Mouse (Mus musculus): Measurements from ENCODE around the gene Cd9. TPM values are rescaled to one million over a fixed set of nuclear protein-coding genes. Genes with fewer than 3 reads are reported as not detected.

Cd9 gene
- 68.0 and 68.5 TPM in 2 replicates for polyA plus RNA-seq (2012; rRNA removed)

GRCm38 (mm10) chr6:125494092-125494871 lies at the start of gene Cd9:
TSS of gene Cd9 (minus strand) at chr6:125494791.
- TF ChIP-seq POLR2A (IDR thresholded peaks at IDR 0.05; ENCODE audit: low read depth, low read length) (peak; percentile 19; the same call in 1 of the 2 replicates), CTCF (IDR thresholded peaks at IDR 0.05; ENCODE audit: extremely low read depth, insufficient read depth, insufficient read length, insufficient replicate concordance) (no peak)
- WGBS: 2% methylated on average over 60 of the region's 61 CpGs
- peak in 1 of 2 experiments; percentile 55 for DNase-seq (ENCODE audit: low read depth in 1 of 2, low spot score in 2 of 2)
- Histone ChIP-seq H3K36me3 (ENCODE audit: control insufficient read depth, insufficient read depth, low read length) (no peaks in the 10 kb centered on the region), H3K27ac (ENCODE audit: insufficient read depth, low read length) (peak within 1 kb of the TSS; percentile 56; the same call in 1 of the 2 replicates), H3K27me3 (ENCODE audit: control insufficient read depth, insufficient read depth, low read length) (peaks cover 3% of the 10 kb centered on the region), H3K4me3 (ENCODE audit: extremely low read depth, insufficient read depth, insufficient read length) (peak within 1 kb of the TSS; percentile 77), H3K4me1 (ENCODE audit: control insufficient read depth, insufficient read depth, insufficient read length) (peaks cover 14% of the 10 kb centered on the region)

GRCm38 (mm10) chr6:125541296-125541695 lies 46.7 kb upstream of the Cd9 start:
- H3K27me3 ChIP-seq (ENCODE audit: control insufficient read depth, insufficient read depth, low read length): no peaks in the 10 kb centered on the region
- DNase-seq (ENCODE audit: low read depth in 1 of 2, low spot score in 2 of 2): no peak
- no peak overlapping the region for H3K4me3 ChIP-seq (ENCODE audit: extremely low read depth, insufficient read depth, insufficient read length)
- no peak overlapping the region for H3K27ac ChIP-seq (ENCODE audit: insufficient read depth, low read length)
- H3K36me3 ChIP-seq (ENCODE audit: control insufficient read depth, insufficient read depth, low read length): no peaks in the 10 kb centered on the region
- TF ChIP-seq CTCF (IDR thresholded peaks at IDR 0.05; ENCODE audit: extremely low read depth, insufficient read depth, insufficient read length, insufficient replicate concordance): no peak
- peaks cover 5% of the 10 kb centered on the region; the same call in 1 of the 2 replicates for H3K4me1 ChIP-seq (ENCODE audit: control insufficient read depth, insufficient read depth, insufficient read length)
- WGBS: 78% methylated on average over 6 of the region's 6 CpGs

- no peaks in the 10 kb centered on the region for H3K27me3 ChIP-seq (ENCODE audit: control insufficient read depth, insufficient read depth, low read length)
- no peaks in the 10 kb centered on the region for H3K36me3 ChIP-seq (ENCODE audit: control insufficient read depth, insufficient read depth, low read length)
- H3K4me3 ChIP-seq (ENCODE audit: extremely low read depth, insufficient read depth, insufficient read length): no peak overlapping the region
- DNase-seq (ENCODE audit: low read depth in 1 of 2, low spot score in 2 of 2): no peak
- peaks cover 5% of the 10 kb centered on the region; the same call in 1 of the 2 replicates for H3K4me1 ChIP-seq (ENCODE audit: control insufficient read depth, insufficient read depth, insufficient read length)
- WGBS: 41% methylated on average over 6 of the region's 6 CpGs
- no peak overlapping the region for H3K27ac ChIP-seq (ENCODE audit: insufficient read depth, low read length)
- no peak for TF ChIP-seq POLR2A (IDR thresholded peaks at IDR 0.05; ENCODE audit: low read depth, low read length)
- no peak for TF ChIP-seq CTCF (IDR thresholded peaks at IDR 0.05; ENCODE audit: extremely low read depth, insufficient read depth, insufficient read length, insufficient replicate concordance)
Measured at GRCm38 (mm10) chr6:125540826-125541225, 46.2 kb upstream of the Cd9 start.

- Histone ChIP-seq H3K4me1 (ENCODE audit: control insufficient read depth, insufficient read depth, insufficient read length) (peaks cover 5% of the 10 kb centered on the region; the same call in 1 of the 2 replicates), H3K4me3 (ENCODE audit: extremely low read depth, insufficient read depth, insufficient read length) (no peak overlapping the region), H3K36me3 (ENCODE audit: control insufficient read depth, insufficient read depth, low read length) (no peaks in the 10 kb centered on the region), H3K27ac (ENCODE audit: insufficient read depth, low read length) (no peak overlapping the region), H3K27me3 (ENCODE audit: control insufficient read depth, insufficient read depth, low read length) (no peaks in the 10 kb centered on the region)
- 50% methylated on average over 10 of the region's 10 CpGs for WGBS
- no peak for DNase-seq (ENCODE audit: low read depth in 1 of 2, low spot score in 2 of 2)
- no peak for TF ChIP-seq CTCF (IDR thresholded peaks at IDR 0.05; ENCODE audit: extremely low read depth, insufficient read depth, insufficient read length, insufficient replicate concordance)
Measured at GRCm38 (mm10) chr6:125540199-125540598, 45.6 kb upstream of the Cd9 start.

DNA sequence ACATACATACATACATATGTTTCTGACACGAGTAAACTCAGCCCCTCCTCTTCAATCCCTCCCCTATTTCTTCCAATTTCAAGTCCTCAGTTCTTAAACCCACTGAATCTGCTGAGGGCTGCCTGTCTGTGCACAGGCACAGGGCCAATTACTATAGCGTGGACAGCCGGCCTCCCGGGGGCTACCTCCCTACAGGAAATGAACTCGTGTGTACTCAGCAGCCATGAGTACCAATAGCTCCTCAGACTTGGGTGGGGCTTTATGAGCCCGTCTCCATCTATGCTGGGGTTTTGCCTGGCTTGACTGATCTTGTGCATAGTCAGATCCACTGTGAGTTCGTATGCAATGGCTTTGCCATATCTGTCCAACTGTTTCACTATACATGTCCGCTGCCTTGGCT lies 44.8 kb upstream of the Cd9 start:
- no peak for DNase-seq (ENCODE audit: low read depth in 1 of 2, low spot score in 2 of 2)
- Histone ChIP-seq H3K27ac (ENCODE audit: insufficient read depth, low read length) (no peak overlapping the region), H3K4me3 (ENCODE audit: extremely low read depth, insufficient read depth, insufficient read length) (no peak overlapping the region), H3K27me3 (ENCODE audit: control insufficient read depth, insufficient read depth, low read length) (no peaks in the 10 kb centered on the region), H3K4me1 (ENCODE audit: control insufficient read depth, insufficient read depth, insufficient read length) (peaks cover 5% of the 10 kb centered on the region; the same call in 1 of the 2 replicates), H3K36me3 (ENCODE audit: control insufficient read depth, insufficient read depth, low read length) (no peaks in the 10 kb centered on the region)
- WGBS: 41% methylated on average over 8 of the region's 8 CpGs
- no peak for TF ChIP-seq POLR2A (IDR thresholded peaks at IDR 0.05; ENCODE audit: low read depth, low read length)
- no peak for TF ChIP-seq CTCF (IDR thresholded peaks at IDR 0.05; ENCODE audit: extremely low read depth, insufficient read depth, insufficient read length, insufficient replicate concordance)

- 82% methylated on average over 5 of the region's 5 CpGs for WGBS
- no peak for DNase-seq (ENCODE audit: low read depth in 1 of 2, low spot score in 2 of 2)
- Histone ChIP-seq H3K4me1 (ENCODE audit: control insufficient read depth, insufficient read depth, insufficient read length) (peaks cover 5% of the 10 kb centered on the region; the same call in 1 of the 2 replicates), H3K27me3 (ENCODE audit: control insufficient read depth, insufficient read depth, low read length) (no peaks in the 10 kb centered on the region), H3K4me3 (ENCODE audit: extremely low read depth, insufficient read depth, insufficient read length) (no peak overlapping the region), H3K27ac (ENCODE audit: insufficient read depth, low read length) (no peak overlapping the region), H3K36me3 (ENCODE audit: control insufficient read depth, insufficient read depth, low read length) (no peaks in the 10 kb centered on the region)
- TF ChIP-seq POLR2A (IDR thresholded peaks at IDR 0.05; ENCODE audit: low read depth, low read length) (no peak), CTCF (IDR thresholded peaks at IDR 0.05; ENCODE audit: extremely low read depth, insufficient read depth, insufficient read length, insufficient replicate concordance) (no peak)
Measured at GRCm38 (mm10) chr6:125538469-125538868, 43.9 kb upstream of the Cd9 start.

- no peak overlapping the region for H3K27ac ChIP-seq (ENCODE audit: insufficient read depth, low read length)
- H3K36me3 ChIP-seq (ENCODE audit: control insufficient read depth, insufficient read depth, low read length): no peaks in the 10 kb centered on the region
- no peak for DNase-seq (ENCODE audit: low read depth in 1 of 2, low spot score in 2 of 2)
- 88% methylated on average over 5 of the region's 5 CpGs for WGBS
- H3K4me3 ChIP-seq (ENCODE audit: extremely low read depth, insufficient read depth, insufficient read length): no peak overlapping the region
- TF ChIP-seq POLR2A (IDR thresholded peaks at IDR 0.05; ENCODE audit: low read depth, low read length) (no peak), CTCF (IDR thresholded peaks at IDR 0.05; ENCODE audit: extremely low read depth, insufficient read depth, insufficient read length, insufficient replicate concordance) (no peak)
- H3K27me3 ChIP-seq (ENCODE audit: control insufficient read depth, insufficient read depth, low read length): no peaks in the 10 kb centered on the region
- H3K4me1 ChIP-seq (ENCODE audit: control insufficient read depth, insufficient read depth, insufficient read length): no peaks in the 10 kb centered on the region
Measured at GRCm38 (mm10) chr6:125534990-125535389, 40.4 kb upstream of the Cd9 start.

Measured in spleen, adult 2 months (tissue).